14 mouse cellular contexts compared by ENCODE assay signal in the genomic region with DNA sequence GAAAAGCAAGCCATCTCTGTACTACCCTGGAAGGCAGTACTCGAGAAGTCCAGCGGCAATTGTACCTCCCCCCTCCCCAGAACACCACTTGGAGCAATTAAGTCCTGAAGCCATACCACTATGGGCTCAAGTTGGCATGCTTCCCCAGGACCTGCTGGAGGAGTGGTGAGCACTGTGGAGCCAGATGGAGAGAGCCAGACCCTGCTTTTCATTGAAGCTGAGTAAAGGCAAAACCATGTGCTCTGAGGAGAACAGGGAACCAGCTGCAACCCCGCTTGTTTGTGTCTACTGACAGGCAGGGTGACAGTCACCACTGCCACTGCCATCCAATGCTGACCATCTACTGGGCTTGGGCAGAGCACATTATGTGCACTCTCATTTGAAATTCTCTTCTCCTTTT. TPM values are rescaled to one million over a fixed set of nuclear protein-coding genes. Genes with fewer than 3 reads are reported as not detected.
"Had no signal": no experiment of that assay in that cellular context is flagged by ENCODE, and none has a peak within 500 bp of the region (broad histone marks: within the 10 kb centered on the region; RNA-seq: fewer than 3 reads in every experiment).

No protein-coding gene starts in this region.

- H3K9me3 ChIP-seq: limb, embryonic 13.5 days; neural tube, embryonic 12.5 days had no signal

- H3K4me2 ChIP-seq: limb, embryonic 13.5 days; neural tube, embryonic 12.5 days had no signal

- H3K36me3 ChIP-seq: limb, embryonic 13.5 days; neural tube, embryonic 12.5 days had no signal

- H3K27me3 ChIP-seq: limb, embryonic 13.5 days; neural tube, embryonic 12.5 days had no signal

- H3K27ac ChIP-seq: kidney, postnatal 0 days; limb, embryonic 13.5 days; liver, embryonic 14.5 days; neural tube, embryonic 12.5 days had no signal

- H3K9ac ChIP-seq: limb, embryonic 13.5 days; liver, embryonic 14.5 days; neural tube, embryonic 12.5 days had no signal

- H3K4me3 ChIP-seq: limb, embryonic 13.5 days; neural tube, embryonic 12.5 days had no signal

- H3K4me1 ChIP-seq: limb, embryonic 13.5 days; neural tube, embryonic 12.5 days had no signal

- DNase-seq: kidney, adult 9 months; kidney, postnatal 36 days; layer of hippocampus, postnatal 36 days; lung, adult 18-20 months; midbrain, embryonic 14.5 days; thymus, postnatal 36 days had no signal

RNA-seq across cellular contexts. Expression of gene 4933430I17Rik, which starts 16.6 kb away (rescaled TPM):
- total RNA-seq: liver, adult 2 months; monocyte, adult 5-6 weeks had no signal
- polyA plus RNA-seq: liver, adult 2 months; spleen, adult 2 months had no signal

RNA-seq across cellular contexts. Expression of gene Hdhd3, which starts 38.5 kb away (rescaled TPM):
- total RNA-seq: neutrophil, adult 5-6 weeks had no signal
